Mouse (Mus musculus) heart, postnatal 0 days (tissue): ENCODE results near the gene Fam71a.

Source experiments
- CTCF ChIP-seq: IDR thresholded peaks from 2 replicates; pipeline ENCODE4 v1.5.1; 2016; ENCODE audit warnings: antibody characterized with exemption, control low read depth, low read depth
- EP300 ChIP-seq: IDR thresholded peaks from 2 replicates; pipeline ENCODE4 v1.6.1; 2016; ENCODE audit warnings: antibody characterized with exemption, low read depth

DNA sequence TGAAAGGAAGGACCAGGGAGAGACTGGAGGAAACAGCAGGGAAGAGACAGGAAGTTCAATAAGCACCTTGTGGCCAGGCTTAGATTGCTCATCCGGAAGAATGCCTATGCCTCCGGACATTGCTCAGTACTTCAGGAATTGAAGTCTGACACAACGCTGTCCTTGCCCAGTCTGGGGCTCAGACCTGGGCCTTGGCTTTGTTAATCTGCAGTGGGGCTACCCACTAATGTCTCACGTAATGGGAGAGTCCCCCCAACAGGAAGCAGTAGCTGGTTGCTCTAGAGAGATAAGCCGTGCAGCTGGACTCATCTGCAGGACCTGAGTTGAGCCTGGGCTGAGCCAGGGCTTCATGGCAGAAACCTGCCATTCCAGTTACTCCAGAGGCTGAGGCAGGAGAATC lies 31.7 kb downstream of the Fam71a start:
- TF ChIP-seq CTCF = no peak
- TF ChIP-seq EP300 = no peak
